Mouse (Mus musculus) testis, postnatal 14 days (tissue): ENCODE data around the gene Cdh4.

Source experiments
- DNase-seq: peaks from one replicate; pipeline ENCODE4 v3.0.0; 2021; ENCODE audit warnings: low spot score

The Cdh4 gene

DNA sequence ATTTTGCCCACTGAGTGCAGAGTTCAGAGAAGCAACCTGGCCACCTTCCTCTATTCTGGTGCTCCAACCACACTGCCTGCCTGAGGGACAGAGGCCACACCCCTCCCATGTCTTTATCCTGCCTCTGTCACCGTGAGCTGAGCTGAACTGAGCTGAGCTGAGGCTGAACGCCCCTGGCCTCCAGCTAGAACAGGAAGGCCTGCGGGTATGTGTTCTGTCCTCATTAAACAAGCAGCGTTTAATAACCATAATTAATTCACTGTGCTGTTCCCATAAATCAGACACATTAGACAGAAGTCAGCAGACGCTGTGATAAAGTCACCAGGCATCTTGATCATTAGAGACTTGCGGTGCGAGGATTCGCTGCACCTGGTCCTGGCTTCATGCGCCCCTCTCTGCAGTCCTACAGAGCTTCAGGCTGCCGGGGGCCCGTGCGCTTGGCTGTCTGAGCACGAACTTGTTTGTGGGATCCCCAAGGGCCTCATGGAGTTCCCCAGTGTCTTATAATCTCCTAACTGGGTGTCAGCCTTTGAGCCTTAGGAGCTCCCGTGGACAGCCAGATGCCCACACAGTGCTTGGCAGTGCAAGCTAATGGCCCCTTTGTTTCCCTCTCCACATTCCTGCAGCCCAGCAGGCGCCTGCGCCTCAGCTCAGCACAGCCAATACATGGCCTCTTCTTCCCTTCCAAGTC, 291.1 kb downstream of the Cdh4 start:
- no peak for DNase-seq

DNA sequence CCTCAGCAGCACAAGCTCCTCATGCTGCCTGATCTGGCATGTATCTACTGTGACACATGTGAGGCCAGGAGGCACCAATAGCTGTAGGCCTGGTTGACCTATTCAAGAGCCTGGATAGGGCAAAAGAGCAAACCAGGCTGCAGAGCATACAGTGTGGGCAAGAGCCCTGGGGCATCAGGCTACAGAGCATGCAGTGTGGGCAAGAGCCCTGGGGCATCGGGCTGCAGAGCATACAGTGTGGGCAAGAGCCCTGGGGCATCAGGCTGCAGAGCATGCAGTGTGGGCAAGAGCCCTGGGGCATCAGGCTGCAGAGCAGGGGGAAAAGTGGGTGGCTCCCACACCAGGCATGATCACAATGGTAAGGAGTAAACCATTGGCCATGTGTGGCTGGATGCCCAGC, 300.2 kb downstream of the Cdh4 start:
- no peak for DNase-seq

DNA sequence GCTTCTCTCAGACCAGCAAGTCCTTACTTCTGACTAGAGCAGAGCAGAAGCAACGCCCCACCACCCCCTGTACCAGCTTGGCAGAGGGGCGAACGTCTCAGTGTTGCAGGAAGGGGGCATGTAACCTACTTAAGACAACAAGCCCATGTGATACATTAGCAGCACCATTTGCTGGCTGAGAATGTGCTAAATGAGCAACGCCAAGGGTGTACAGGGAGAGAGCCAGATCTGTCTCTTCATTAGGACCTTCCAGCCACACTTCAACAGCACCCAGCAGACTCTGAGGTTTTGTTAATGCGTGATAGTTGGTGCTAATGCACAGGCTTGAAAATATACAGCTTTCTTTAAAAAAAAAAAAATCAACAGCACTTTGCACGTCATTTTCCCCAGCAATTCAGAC, 300.6 kb downstream of the Cdh4 start:
- no peak for DNase-seq

DNA sequence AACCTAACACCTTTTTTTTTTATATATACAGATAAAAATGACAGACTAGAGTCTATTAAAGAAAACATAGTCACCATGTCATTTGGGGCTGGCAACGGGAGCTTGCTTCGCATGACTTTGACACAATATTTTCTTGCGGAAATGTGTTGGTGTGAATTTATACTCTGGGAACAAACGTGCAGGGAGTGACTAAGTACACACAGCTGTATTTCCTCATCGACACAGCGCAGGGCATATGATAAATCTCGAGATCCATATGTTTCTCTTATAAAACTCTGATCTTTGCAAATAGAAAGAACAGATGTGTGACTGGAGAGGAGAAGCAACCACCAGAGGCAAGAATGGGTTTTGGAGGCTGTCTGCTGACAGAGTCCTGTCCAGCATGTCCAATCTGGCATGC, 304.3 kb downstream of the Cdh4 start:
- DNase-seq = no peak

DNA sequence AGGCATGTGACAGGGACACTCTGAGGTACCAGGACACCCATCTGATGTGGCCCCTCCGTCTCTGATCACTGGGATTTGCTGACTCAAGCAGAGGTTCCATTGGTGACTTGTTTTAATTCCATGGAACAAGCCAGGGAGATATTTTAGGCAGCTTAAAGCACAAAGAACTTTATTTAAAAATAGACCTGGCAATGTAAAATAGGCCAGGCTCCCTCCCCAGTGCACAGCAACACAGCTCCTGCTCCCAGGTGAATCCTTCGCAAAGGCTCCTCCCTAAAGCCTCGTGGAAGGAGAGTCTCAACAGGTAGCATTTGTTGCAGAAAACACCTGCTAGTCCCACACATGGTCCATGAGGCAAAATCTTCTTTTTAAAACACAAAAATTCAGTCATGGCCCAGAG, 307.2 kb downstream of the Cdh4 start:
- no peak for DNase-seq

DNA sequence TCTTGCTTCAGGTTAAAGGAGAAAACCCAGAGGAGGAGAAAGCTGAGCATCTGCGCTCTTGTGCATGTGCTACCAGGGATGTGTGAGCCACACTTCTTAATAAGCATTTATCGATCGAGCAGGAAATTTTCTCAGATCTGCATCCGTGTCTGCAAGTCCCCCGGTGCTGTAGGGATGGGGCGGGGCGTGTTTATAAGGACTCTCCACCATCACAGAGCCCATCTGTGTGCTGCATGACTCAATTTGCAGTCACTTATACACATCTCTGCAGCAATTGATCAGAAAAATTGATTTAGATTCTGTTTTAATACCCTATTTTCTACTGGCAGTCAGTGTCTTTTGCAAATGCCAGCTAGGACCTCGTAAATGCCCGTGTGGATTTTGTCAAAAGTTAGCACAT, 311.6 kb downstream of the Cdh4 start:
- no peak for DNase-seq

DNA sequence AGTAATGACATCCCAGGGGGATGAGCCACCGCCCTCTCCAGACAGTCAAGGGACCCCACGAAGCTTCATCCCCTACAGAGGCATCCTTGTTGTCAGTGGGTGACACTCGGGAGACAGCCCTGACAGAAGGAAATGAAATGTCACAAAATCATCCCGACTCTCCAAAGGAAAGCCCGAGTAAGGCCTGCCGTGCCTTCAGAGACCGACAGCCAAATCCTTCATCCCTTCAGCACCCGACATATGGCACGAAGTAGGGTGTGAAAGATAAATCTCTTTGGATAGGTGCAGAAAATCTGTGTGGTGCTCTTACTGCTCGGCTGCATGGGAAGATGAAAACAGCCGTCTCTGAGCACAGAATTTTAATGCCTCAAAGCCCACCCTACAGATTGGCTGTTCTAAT, 312.5 kb downstream of the Cdh4 start:
- no peak for DNase-seq

DNA sequence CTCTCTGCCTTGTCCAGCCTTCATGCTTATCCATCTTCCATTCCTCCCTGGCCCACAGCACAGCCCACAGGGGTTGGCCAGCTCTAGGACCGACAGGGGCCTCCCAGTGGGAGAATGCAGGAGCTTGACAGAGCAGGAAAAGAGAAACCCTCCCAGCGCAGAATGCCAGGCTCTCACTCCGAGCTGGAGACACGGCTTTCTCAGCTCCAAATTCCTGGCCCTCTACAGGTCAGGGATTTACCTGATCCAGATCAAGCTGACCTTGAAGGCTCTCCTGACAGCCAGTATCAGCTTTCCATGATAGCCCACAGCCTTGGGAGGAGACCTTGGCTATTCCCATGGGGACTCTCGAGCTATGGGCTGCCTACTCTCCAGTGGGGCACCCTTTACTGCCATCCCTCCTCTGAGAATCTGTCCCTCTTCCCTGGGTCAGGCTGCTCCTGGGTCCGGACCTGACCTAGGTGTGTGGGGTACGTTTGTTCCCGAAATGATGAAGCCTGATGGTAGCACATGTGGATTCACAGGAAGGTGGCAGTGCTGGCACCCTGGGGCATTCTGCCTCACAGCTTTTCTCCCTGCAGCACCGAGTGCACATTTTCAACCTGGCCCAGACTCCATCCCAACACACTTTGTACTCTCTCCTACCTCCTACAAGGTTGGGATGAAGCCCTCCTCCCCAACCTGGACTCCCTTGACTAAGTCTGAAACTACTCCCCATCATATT, 319.6 kb downstream of the Cdh4 start:
- DNase-seq = no peak

DNA sequence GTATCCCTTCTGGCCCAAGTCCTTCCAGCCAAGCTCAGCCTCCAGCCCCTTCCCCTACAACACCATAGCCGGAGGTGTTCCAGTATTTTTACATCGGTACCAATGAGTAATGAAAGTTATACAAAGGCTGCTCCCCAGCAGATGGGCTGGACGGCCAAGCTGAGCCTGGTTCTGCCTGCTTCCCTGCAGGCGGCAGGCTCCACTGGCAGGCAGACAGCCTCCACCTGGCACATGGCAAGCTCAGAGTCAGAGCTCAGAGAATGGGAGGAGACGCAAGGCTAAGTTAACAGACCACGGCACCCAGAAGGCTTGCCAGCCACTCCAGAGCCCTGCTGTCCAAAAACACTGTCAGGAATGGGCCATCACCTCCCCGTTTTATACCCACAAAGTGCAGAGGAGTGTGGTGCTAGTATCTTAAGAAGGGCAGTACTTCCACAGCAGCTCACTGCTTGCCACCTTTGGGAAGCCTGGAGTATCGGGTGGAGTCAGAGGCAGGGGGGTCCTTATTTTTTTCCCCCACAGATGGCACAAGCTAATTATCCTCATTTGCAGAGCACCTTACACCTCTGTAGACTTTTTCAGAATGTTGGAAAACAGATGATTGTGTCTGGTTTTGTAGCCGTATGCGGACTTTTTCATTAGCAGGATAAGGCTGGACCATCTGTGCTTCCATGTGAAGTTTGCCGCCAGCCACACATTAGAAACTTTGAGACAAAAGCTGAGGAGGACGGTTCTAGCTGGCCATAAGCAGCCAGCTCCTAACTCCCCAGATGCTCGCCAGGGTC, 320.5 kb downstream of the Cdh4 start:
- peak; percentile 46 for DNase-seq

DNA sequence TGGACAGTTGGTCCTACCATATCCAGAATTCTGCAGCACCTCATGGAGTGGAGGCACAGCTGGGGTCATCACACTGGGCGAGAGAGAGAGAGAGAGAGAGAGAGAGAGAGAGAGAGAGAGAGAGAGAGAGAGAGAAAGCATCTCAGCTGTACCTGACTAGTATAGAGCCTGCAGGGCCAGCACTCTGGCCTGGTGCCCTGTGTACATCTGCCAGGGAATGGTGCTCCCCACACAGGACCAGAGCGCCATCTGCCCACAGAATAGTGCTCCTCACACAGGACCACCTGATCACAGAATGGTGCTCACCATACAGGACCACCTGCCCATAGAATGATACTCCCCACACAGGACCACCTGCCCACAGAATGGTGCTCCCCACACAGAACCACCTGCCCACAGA, 322.2 kb downstream of the Cdh4 start:
- no peak for DNase-seq

DNA sequence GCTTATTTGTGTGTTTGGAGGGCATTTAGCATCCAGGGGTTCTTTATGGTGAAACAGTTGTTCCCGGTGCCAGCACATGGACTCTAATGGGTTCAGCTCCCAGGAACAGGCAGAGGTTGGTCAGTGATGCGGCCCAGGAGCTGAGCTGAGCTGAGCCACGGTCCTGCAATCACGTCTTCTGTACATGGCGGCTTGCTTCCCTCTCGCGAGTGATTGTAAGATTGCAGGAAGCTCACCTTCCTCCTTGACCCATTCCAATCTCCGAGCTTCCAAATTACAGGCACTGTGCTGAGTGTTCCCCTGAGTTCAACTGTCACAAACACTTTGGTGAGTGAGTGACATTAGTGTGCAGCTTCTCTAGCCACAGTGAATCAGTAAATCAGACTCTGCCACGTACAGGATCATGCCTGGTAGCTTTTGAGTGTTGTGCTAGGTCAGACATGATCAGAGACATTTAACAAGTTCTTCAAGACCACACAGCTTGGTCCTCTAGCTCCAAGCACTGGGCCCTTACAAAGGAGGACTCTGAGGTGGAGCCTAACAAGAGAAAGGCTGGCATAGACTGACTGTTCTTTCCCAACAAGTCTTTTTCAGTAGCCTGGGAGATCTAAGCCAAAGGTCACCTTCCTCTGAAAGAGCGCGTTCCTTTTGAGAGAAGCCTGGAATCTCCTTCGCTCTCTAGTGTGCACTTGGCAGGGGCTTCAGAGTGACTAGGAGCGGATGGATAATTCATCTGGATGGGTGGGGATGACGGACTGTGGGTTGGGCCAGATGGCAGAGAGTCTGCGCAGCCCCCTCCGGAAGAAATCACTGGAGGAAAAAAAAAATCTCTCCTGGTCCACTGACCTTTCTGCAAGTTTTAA, 324.7 kb downstream of the Cdh4 start:
- DNase-seq = no peak

DNA sequence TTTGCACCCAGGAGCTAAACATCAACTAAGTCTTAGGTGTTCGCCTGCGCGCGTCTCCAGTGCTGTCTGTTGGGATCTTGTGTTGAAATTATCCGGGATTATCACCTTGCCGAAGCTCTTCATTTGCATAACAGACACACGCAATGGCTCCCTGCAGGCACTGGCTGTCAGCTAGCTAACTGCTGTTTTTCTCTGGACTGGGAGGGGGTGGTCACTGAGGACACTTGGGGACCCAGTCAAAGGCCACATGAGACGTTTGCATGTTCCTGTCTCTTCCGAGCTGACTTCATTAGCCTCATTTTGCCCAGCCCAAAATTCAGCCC, 325.3 kb downstream of the Cdh4 start:
- DNase-seq = no peak

DNA sequence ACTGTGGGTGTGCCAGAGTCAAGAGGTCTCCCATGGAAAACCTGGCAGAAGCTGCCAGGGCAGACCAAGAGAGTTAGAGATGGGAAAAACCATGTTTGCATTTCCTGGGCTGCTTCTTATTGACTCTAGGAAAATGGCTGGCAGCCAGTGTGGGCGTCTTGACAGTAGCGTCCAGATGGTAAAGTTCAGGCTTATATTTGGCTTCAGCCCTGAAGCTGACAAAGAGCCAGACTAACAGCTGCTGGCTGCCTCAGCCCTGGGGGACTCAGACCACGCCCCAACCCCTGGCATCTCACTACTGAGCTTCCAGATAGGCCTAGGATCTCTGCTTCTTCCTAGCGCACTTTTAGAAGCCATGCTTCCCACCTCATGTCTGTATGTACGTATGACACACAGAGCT, 326.9 kb downstream of the Cdh4 start:
- no peak for DNase-seq

DNA sequence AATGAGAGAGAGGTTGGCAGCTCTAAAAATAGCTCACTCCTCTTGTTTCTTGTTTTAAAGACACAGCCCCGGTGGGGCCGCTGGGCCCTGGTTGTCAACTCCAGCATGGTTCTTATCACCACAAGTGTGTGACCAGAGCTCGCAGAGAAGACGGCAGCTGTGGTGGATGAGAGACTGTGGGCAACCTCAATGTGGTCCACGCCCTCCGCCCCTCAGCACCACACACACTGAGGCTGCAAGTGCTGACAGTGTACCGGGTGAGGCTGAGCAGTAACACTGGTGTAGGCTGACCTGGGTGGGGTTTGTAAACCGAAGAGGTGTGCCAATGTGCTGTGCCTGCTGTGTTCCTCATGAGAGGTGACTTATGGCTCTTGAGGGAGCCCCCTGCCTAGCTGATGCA, 327.7 kb downstream of the Cdh4 start:
- DNase-seq = no peak

DNA sequence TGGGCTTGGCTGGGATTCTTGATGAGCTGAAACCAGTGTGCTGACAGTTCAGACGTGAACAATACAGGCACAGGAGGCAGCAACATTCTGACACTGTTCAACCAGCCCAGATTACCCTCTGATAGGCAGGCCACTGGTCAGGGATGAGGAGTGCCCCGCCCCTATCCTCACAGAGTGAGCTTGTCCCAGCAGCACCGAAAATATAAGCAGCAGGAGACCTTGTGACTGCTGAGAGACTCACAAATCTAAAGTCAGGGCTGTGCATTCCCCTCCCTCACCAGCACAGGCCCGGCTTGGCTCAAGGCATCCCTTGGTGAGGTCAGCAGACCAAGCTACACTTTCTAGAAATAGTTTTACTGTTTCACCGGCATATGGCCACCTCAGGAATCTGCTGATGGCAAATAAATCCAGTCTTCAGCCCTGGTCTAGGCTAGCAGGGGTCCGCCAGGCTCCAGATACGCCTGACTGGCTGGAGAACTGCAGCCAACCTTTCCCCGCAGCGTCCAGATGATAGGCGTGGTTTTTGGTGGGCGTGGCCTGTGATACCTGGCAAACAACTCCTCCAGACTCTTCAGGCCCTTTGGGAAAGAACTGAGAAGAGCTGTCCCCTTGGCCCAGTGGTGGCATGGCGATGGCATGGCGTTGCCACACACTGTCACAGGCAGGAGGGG, 332.3 kb downstream of the Cdh4 start:
- DNase-seq = no peak

DNA sequence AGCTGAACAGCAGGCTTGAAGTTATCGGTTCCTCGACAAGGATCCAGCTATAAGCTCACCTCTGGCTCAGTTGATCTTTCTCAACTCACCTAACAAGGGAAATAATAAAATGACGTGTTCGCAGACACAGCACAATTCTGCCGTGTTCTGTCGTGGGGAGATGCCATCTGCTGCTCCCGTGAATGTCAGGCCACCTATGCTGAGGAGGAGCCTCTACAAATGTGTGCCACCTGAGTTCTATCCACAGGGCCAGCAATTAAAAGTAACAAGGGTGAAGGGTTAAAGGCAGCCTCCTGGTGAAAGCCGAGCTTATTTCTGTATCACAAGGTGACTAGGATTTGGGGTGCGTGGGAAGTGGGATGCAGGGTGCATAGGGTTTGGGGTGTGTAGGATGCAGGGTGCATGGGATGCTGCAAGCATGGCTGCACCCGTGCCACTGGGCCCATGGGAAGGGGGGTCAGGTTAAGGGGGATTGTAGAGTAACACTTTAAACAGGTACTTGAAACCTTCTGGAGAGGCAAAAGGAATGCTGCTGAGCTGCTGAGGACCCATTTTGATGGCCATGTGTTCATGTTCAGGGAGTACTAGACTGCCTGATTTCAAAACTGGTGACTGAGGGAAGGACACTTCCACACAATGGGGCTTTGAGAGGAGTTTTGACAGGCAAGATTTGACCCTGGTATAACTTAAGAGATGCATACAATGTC, 333.9 kb downstream of the Cdh4 start:
- no peak for DNase-seq

DNA sequence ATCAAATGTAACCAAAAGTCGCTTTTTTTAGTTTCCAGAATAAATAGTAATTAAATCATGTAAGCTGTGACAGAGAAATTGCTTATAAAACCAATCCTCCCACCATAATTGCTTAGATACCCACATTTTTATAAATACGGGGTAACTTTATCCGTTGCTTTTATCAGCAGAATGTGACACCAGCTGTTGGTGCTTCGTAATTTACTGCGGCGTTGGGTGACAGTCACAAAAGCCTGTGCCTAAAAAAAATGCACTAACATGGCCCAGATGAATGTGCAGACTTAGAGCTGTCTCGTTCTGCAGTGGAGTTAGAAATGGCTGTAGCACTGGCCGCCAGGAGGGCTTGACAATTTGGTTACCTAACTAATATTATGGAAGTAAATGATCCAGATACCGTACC, 337.0 kb downstream of the Cdh4 start:
- DNase-seq = no peak

DNA sequence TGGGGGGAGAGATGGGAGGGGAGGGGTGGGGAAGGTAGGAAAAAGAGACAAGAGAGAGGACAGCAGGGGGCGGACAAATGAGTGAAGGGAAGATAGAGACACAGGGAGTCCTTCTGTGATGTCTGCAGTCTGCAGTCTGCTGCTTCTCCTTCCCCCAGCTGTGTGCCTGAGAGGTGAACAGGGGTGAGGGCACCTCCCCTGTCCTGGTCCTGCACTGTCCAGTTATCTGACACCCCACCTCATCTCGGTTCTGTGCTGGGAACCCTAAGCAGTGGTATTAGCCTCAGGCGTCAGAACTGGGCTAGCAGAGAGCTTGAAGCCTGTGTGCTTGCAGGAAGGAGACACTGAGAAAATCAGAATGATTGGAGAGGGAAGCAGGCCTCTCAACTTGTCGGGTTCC, 338.7 kb downstream of the Cdh4 start:
- no peak for DNase-seq

DNA sequence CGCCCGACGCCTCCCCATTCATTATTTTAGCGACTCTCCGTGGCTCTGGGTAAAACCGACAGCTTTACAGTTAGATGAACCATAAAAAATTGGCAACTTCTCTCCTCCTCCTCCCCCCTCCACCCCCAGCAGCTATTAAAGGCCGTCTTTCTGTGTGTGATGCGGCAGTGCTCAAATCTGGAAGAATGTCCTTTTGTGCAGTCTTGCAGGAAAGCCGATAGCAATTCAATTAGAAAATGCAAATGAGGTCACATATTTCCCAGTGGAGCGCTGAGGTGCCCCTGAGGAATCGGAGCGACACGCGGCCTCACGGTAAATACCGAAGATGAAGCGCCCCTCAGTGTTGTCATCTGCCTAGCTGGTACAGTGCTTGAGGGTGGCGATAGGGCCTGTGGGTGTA, 345.0 kb downstream of the Cdh4 start:
- DNase-seq = no peak

DNA sequence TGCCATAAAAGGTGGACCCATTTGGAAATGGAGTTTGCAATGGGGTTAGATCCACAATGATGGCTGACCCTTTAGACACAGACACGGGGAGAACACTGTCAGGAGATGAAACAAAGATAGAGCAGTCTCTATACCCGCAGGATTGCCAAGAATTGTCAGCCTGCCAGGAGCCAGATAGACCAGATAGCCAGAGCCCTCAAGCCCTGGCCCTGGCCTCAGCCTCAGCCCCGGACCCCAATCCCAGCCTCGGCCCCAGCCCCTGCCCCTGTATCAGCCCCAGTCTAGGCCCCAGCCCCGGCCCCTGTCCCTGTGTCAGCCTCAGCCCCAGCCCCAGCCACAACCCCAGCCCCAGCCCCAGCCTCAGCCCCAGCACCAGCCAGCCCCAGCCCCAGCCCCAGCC, 345.6 kb downstream of the Cdh4 start:
- DNase-seq = no peak

DNA sequence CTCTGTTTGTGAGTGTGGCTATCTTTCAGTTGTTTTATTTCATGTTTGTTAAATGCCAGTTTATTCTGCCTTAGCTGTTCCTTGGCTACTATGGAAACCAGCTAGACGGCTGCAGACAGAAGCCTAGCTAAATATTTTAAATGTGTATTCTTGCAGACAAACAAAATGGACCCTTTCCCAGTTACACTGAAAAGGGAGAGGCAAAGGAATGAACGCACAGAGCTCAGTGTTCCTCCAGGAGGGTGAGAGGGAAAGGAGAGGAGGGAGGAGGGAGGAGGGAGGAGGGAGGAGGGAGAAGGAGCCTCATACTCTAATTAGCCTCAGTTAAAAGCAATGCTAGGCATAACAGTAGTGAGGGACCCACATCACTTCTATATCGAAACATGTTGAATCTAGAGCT, 348.5 kb downstream of the Cdh4 start:
- no peak for DNase-seq
